Mouse (Mus musculus) regulatory T cell (primary cell): ENCODE measurements around the gene Eif2ak3.
"Not testable (repeated sequence)": the region's sequence is repeated elsewhere in the genome, so short reads cannot be mapped to it uniquely, and the experiment has no call there.

Source experiments
- in situ Hi-C: fragments of 300-600 bp; cut with MboI, MseI; formaldehyde crosslinking; loops from one replicate; pipeline ENCODE4 v1.15.1; 2025; ENCODE audit warnings: high pct_unique_total_duplicates

The Eif2ak3 gene

GRCm38 (mm10) chr6:70844002-70844804, at the start of gene Eif2ak3:
Gene Eif2ak3, plus strand, starts transcription at chr6:70844515.
- in situ Hi-C loops: no loop called here

- in situ Hi-C loops: no loop called here
Measured at GRCm38 (mm10) chr6:70796940-70797339, 47.4 kb upstream of the Eif2ak3 start.

GRCm38 (mm10) chr6:70797581-70798251, 46.6 kb upstream of the Eif2ak3 start:
- in situ Hi-C loops: no loop called here

- in situ Hi-C loops: loop anchor here (5.0 kb wide), 1 partner anchor 78 kb away; no protein-coding TSS in a partner anchor
Measured at GRCm38 (mm10) chr6:70804632-70805031, 39.7 kb upstream of the Eif2ak3 start.

GRCm38 (mm10) chr6:70805267-70805666, 39.0 kb upstream of the Eif2ak3 start:
- in situ Hi-C loops: no loop called here

- in situ Hi-C loops: no loop called here
Measured at GRCm38 (mm10) chr6:70805820-70806513, 38.3 kb upstream of the Eif2ak3 start.

GRCm38 (mm10) chr6:70806514-70806912, 37.8 kb upstream of the Eif2ak3 start:
- in situ Hi-C loops: no loop called here

GRCm38 (mm10) chr6:70810524-70810923, 33.8 kb upstream of the Eif2ak3 start:
- in situ Hi-C loops: no loop called here

GRCm38 (mm10) chr6:70811557-70812525, 32.5 kb upstream of the Eif2ak3 start:
- in situ Hi-C loops: no loop called here

- in situ Hi-C loops: no loop called here
Measured at GRCm38 (mm10) chr6:70812526-70812895, 31.8 kb upstream of the Eif2ak3 start.

GRCm38 (mm10) chr6:70813921-70814628, 30.2 kb upstream of the Eif2ak3 start:
- in situ Hi-C loops: no loop called here

- in situ Hi-C loops: no loop called here
Measured at GRCm38 (mm10) chr6:70814629-70814950, 29.7 kb upstream of the Eif2ak3 start.

GRCm38 (mm10) chr6:70815471-70815870, 28.8 kb upstream of the Eif2ak3 start:
- in situ Hi-C loops: no loop called here

- in situ Hi-C loops: no loop called here
Measured at GRCm38 (mm10) chr6:70821566-70821965, 22.7 kb upstream of the Eif2ak3 start.

- in situ Hi-C loops: no loop called here
Measured at GRCm38 (mm10) chr6:70822386-70822910, 21.9 kb upstream of the Eif2ak3 start.

- in situ Hi-C loops: not testable (repeated sequence)
Measured at GRCm38 (mm10) chr6:70823277-70823676, 21.0 kb upstream of the Eif2ak3 start.

- in situ Hi-C loops: no loop called here
Measured at GRCm38 (mm10) chr6:70824085-70824986, 20.0 kb upstream of the Eif2ak3 start.

- in situ Hi-C loops: no loop called here
Measured at GRCm38 (mm10) chr6:70824987-70825337, 19.4 kb upstream of the Eif2ak3 start.

GRCm38 (mm10) chr6:70829451-70829850, 14.9 kb upstream of the Eif2ak3 start:
- in situ Hi-C loops: no loop called here

- in situ Hi-C loops: no loop called here
Measured at GRCm38 (mm10) chr6:70830552-70830951, 13.8 kb upstream of the Eif2ak3 start.
